Mouse (Mus musculus) embryonic facial prominence, embryonic 15.5 days (tissue): ENCODE data around the gene Lpin3. TPM values are rescaled to one million over a fixed set of nuclear protein-coding genes. Genes with fewer than 3 reads are reported as not detected.

ENCODE experiments used
- ATAC-seq: fragments of 200-750 bp; cut with Nextera tagmentation; 2 replicates; pipeline ENCODE4 v1.8.0; 2017; ENCODE audit warnings: low read depth, moderate TSS enrichment; ENCODE audit not compliant: insufficient number of reproducible peaks, low FRiP score, low TSS enrichment
- H3K27ac ChIP-seq: fragments of 300-500 bp; sonication (generic); replicated peaks from 2 replicates; pipeline ENCODE4 v1.5.1; 2015; ENCODE audit warnings: mild to moderate bottlenecking, inconsistent platforms
- H3K27me3 ChIP-seq: fragments of 300-500 bp; sonication (generic); 2 replicates; pipeline ENCODE4 v1.6.1; 2015; ENCODE audit warnings: inconsistent platforms
- H3K36me3 ChIP-seq: fragments of 300-500 bp; sonication (generic); 2 replicates; pipeline ENCODE4 v1.6.1; 2015; ENCODE audit warnings: mild to moderate bottlenecking, inconsistent platforms
- H3K4me1 ChIP-seq: fragments of 300-500 bp; sonication (generic); 2 replicates; pipeline ENCODE4 v1.6.1; 2015; ENCODE audit warnings: inconsistent platforms
- H3K4me2 ChIP-seq: fragments of 300-500 bp; sonication (generic); replicated peaks from 2 replicates; pipeline ENCODE4 v1.6.1; 2015; ENCODE audit warnings: mild to moderate bottlenecking, inconsistent platforms
- H3K4me3 ChIP-seq: fragments of 300-500 bp; sonication (generic); replicated peaks from 2 replicates; pipeline ENCODE4 v1.5.1; 2015; ENCODE audit warnings: mild to moderate bottlenecking, inconsistent platforms
- H3K9ac ChIP-seq: fragments of 300-500 bp; sonication (generic); 2 replicates; pipeline ENCODE4 v1.6.1; 2015; ENCODE audit warnings: inconsistent platforms
- H3K9me3 ChIP-seq: fragments of 300-500 bp; sonication (generic); replicated peaks from 2 replicates; pipeline ENCODE4 v1.6.1; 2016; ENCODE audit warnings: inconsistent platforms
- WGBS: fragments of 180-500 bp; shearing (Covaris S2); methylation state at CpG from one replicate; pipeline ENCODE4 v1.1.7; 2015; 5-methylcytosine and 5-hydroxymethylcytosine counted together
- polyA plus RNA-seq: library from polyadenylated mRNA; unstranded; fragments of >200 nt; fragmentation: Nextera tagmentation; extraction: Ambion mirVana; gene quantifications from 2 replicates; pipeline ENCODE4 v1.2.1, GENCODE M21; 2015

Lpin3 gene
- polyA plus RNA-seq, 1 experiment from 2014 or later = 5.1 TPM

GRCm38 (mm10) chr2:160869446-160869845 is 11.0 kb upstream of the Lpin3 start:
- Histone ChIP-seq H3K9me3 (no peaks in the 10 kb centered on the region), H3K9ac (no peak overlapping the region), H3K4me3 (no peak overlapping the region), H3K27me3 (no peaks in the 10 kb centered on the region), H3K36me3 (no peaks in the 10 kb centered on the region), H3K27ac (no peak overlapping the region), H3K4me2 (no peak overlapping the region), H3K4me1 (peaks cover 10% of the 10 kb centered on the region)
- WGBS = 68% methylated on average over 3 of the region's 3 CpGs
- ATAC-seq = no peak

GRCm38 (mm10) chr2:160871310-160871709 is 9.2 kb upstream of the Lpin3 start:
- H3K4me1 ChIP-seq = peaks cover 10% of the 10 kb centered on the region
- H3K9me3 ChIP-seq = no peaks in the 10 kb centered on the region
- peak overlapping the region; percentile 24; the same call in 1 of the 2 replicates for H3K4me2 ChIP-seq
- 0 out of 2 replicates have a peak overlapping the region, but pooled peaks have one; percentile 7 for H3K4me3 ChIP-seq
- whole genome bisulfite sequencing = 77% methylated on average over 3 of the region's 3 CpGs
- H3K36me3 ChIP-seq = no peaks in the 10 kb centered on the region
- H3K9ac ChIP-seq = no peak overlapping the region
- no peak for ATAC-seq
- no peaks in the 10 kb centered on the region for H3K27me3 ChIP-seq
- H3K27ac ChIP-seq = no peak overlapping the region

- Histone ChIP-seq H3K4me2 (peak overlapping the region; percentile 74), H3K4me1 (peaks cover 10% of the 10 kb centered on the region), H3K36me3 (no peaks in the 10 kb centered on the region), H3K4me3 (peak overlapping the region; percentile 94), H3K27ac (peak overlapping the region; percentile 99), H3K9ac (peak overlapping the region; percentile 99), H3K9me3 (no peaks in the 10 kb centered on the region), H3K27me3 (no peaks in the 10 kb centered on the region)
- WGBS = 1% methylated on average over 46 of the region's 47 CpGs
- peak; percentile 89 for ATAC-seq
Observed at GRCm38 (mm10) chr2:160872395-160872794, 8.1 kb upstream of the Lpin3 start.

- H3K27me3 ChIP-seq = no peaks in the 10 kb centered on the region
- H3K4me1 ChIP-seq = peaks cover 10% of the 10 kb centered on the region
- WGBS = 1% methylated on average over 40 of the region's 48 CpGs
- H3K9ac ChIP-seq = peak within 1 kb of the TSS; percentile 99
- peak; percentile 97 for ATAC-seq
- peak within 1 kb of the TSS; percentile 94 for H3K4me3 ChIP-seq
- H3K36me3 ChIP-seq = no peaks in the 10 kb centered on the region
- peak within 1 kb of the TSS; percentile 99 for H3K27ac ChIP-seq
- peak within 1 kb of the TSS; percentile 74 for H3K4me2 ChIP-seq
- no peaks in the 10 kb centered on the region for H3K9me3 ChIP-seq
Observed at GRCm38 (mm10) chr2:160872890-160873382, 7.5 kb upstream of the Lpin3 start, which contains the start of gene Zhx3. Gene Zhx3 (minus strand): TSS chr2:160872998.

- Histone ChIP-seq H3K27me3 (no peaks in the 10 kb centered on the region), H3K4me2 (no peak overlapping the region), H3K36me3 (no peaks in the 10 kb centered on the region), H3K4me3 (no peak overlapping the region), H3K9ac (no peak overlapping the region), H3K27ac (no peak overlapping the region), H3K4me1 (peaks cover 10% of the 10 kb centered on the region), H3K9me3 (no peaks in the 10 kb centered on the region)
- no peak for ATAC-seq
- WGBS = 63% methylated on average over 5 of the region's 5 CpGs
Observed at GRCm38 (mm10) chr2:160874231-160874877, 6.1 kb upstream of the Lpin3 start.

- H3K36me3 ChIP-seq = no peaks in the 10 kb centered on the region
- H3K4me2 ChIP-seq = no peak overlapping the region
- H3K9me3 ChIP-seq = no peaks in the 10 kb centered on the region
- H3K27me3 ChIP-seq = no peaks in the 10 kb centered on the region
- WGBS = 81% methylated on average over 4 of the region's 4 CpGs
- ATAC-seq = no peak
- H3K27ac ChIP-seq = no peak overlapping the region
- H3K4me3 ChIP-seq = no peak overlapping the region
- peaks cover 10% of the 10 kb centered on the region for H3K4me1 ChIP-seq
- H3K9ac ChIP-seq = no peak overlapping the region
Observed at GRCm38 (mm10) chr2:160876115-160876514, 4.4 kb upstream of the Lpin3 start.

- Histone ChIP-seq H3K4me3 (no peak overlapping the region), H3K4me1 (no peaks in the 10 kb centered on the region), H3K4me2 (no peak overlapping the region), H3K9ac (no peak overlapping the region), H3K9me3 (no peaks in the 10 kb centered on the region), H3K27me3 (no peaks in the 10 kb centered on the region), H3K36me3 (no peaks in the 10 kb centered on the region), H3K27ac (no peak overlapping the region)
- no peak for ATAC-seq
- 52% methylated on average over 6 of the region's 6 CpGs for WGBS
Observed at GRCm38 (mm10) chr2:160881462-160882101, 1.1 kb downstream of the Lpin3 start.

GRCm38 (mm10) chr2:160882436-160882835 is 2.0 kb downstream of the Lpin3 start:
- Histone ChIP-seq H3K27me3 (no peaks in the 10 kb centered on the region), H3K36me3 (no peaks in the 10 kb centered on the region), H3K4me3 (no peak overlapping the region), H3K4me1 (no peaks in the 10 kb centered on the region), H3K9ac (no peak overlapping the region), H3K27ac (no peak overlapping the region), H3K4me2 (no peak overlapping the region), H3K9me3 (no peaks in the 10 kb centered on the region)
- no peak for ATAC-seq
- WGBS = 74% methylated on average over 5 of the region's 5 CpGs

- ATAC-seq = no peak
- WGBS = 68% methylated on average over 4 of the region's 4 CpGs
- Histone ChIP-seq H3K9ac (no peak overlapping the region), H3K4me3 (no peak overlapping the region), H3K4me2 (no peak overlapping the region), H3K27me3 (no peaks in the 10 kb centered on the region; the same call in 1 of the 2 replicates), H3K27ac (no peak overlapping the region), H3K9me3 (no peaks in the 10 kb centered on the region), H3K36me3 (no peaks in the 10 kb centered on the region), H3K4me1 (peaks cover 8% of the 10 kb centered on the region)
Observed at GRCm38 (mm10) chr2:160883912-160884311, 3.4 kb downstream of the Lpin3 start.

GRCm38 (mm10) chr2:160884830-160885229 is 4.4 kb downstream of the Lpin3 start:
- ATAC-seq = no peak
- Histone ChIP-seq H3K27me3 (no peaks in the 10 kb centered on the region; the same call in 1 of the 2 replicates), H3K9ac (no peak overlapping the region), H3K4me1 (peaks cover 8% of the 10 kb centered on the region), H3K36me3 (no peaks in the 10 kb centered on the region), H3K4me3 (no peak overlapping the region), H3K27ac (no peak overlapping the region), H3K4me2 (no peak overlapping the region), H3K9me3 (no peaks in the 10 kb centered on the region)
- 35% methylated on average over 2 of the region's 2 CpGs for WGBS

- H3K4me2 ChIP-seq = no peak overlapping the region
- ATAC-seq = no peak
Observed at GRCm38 (mm10) chr2:160886221-160886620, 5.8 kb downstream of the Lpin3 start.

More at GRCm38 (mm10) chr2:160886221-160886620, 5.8 kb downstream of the Lpin3 start:
- no peak overlapping the region for H3K27ac ChIP-seq
- no peaks in the 10 kb centered on the region for H3K9me3 ChIP-seq
- 75% methylated on average over 3 of the region's 3 CpGs for WGBS
- H3K4me3 ChIP-seq = no peak overlapping the region
- no peaks in the 10 kb centered on the region; the same call in 1 of the 2 replicates for H3K27me3 ChIP-seq
- H3K36me3 ChIP-seq = no peaks in the 10 kb centered on the region
- H3K4me1 ChIP-seq = peaks cover 8% of the 10 kb centered on the region
- no peak overlapping the region for H3K9ac ChIP-seq
